Mouse (Mus musculus): ENCODE results near the gene Smtnl1. TPM values are rescaled to one million over a fixed set of nuclear protein-coding genes. Genes with fewer than 3 reads are reported as not detected.

Smtnl1 gene
- polyA plus RNA-seq, 1 experiment from 2014 or later: 0.50 TPM

DNA sequence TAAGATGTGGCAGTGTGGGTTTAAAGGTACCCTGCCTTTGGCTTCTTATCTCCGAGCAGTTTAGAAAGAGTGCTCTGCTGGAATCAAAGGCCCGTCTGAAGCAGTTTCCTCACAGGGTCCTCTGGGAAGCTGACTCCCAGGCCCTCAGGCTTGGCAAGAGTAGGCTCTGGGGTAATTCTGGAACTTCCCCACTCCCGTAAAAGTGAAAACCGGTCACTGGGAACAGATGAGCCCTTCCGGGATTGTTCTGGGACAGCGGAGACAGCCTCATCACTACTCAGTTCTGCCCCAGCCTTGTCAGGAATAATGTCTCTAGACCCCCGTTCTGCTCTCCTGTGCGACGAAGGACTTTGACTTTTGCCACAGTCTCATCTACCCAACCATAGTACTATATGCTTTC is 32.0 kb downstream of the Smtnl1 start:
- Histone ChIP-seq H3K4me1 (ENCODE audit: control insufficient read depth, low read depth, low read length) (peaks cover 17% of the 10 kb centered on the region), H3K4me3 (ENCODE audit: low read depth, low read length) (no peak overlapping the region), H3K27ac (ENCODE audit: low read length) (no peak overlapping the region), H3K9me3 (replicated peaks; ENCODE audit: control insufficient read depth, low read length) (peaks cover 6% of the 10 kb centered on the region; the same call in 1 of the 2 replicates), H3K9ac (ENCODE audit: low read depth, low read length) (no peak overlapping the region), H3K27me3 (ENCODE audit: control insufficient read depth, insufficient read depth, low read depth, low read length) (peaks cover 10% of the 10 kb centered on the region; the same call in 1 of the 2 replicates), H3K4me2 (ENCODE audit: low read depth, low read length) (no peak overlapping the region), H3K36me3 (ENCODE audit: control insufficient read depth, insufficient read depth) (no peaks in the 10 kb centered on the region)
- WGBS (ENCODE audit: insufficient replicate concordance): 57% methylated on average over 9 of the region's 9 CpGs
- no peak for ATAC-seq (ENCODE audit: low read depth)

DNA sequence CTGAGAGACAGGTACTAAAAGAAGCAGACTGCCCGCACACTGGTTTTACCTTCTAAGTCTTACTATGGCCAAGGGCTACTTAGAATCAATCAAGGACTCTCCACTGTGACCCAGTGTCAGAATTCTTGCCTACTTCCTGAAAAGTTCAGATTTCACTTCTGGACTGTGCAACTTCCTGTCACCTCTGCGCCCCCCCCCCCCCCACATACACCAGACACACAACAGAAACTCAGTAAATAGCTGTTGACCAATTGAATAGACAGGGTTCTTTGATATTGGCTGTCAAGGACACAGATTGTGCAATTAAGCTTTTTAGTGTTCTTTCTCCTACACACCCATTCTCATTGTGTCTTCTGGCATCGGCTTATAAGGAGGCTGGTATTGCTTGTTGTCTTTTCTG is 34.1 kb downstream of the Smtnl1 start:
- WGBS (ENCODE audit: insufficient replicate concordance): 47% methylated on average over 3 of the region's 3 CpGs
- Histone ChIP-seq H3K27me3 (ENCODE audit: control insufficient read depth, insufficient read depth, low read depth, low read length) (peaks cover 10% of the 10 kb centered on the region; the same call in 1 of the 2 replicates), H3K9ac (ENCODE audit: low read depth, low read length) (no peak overlapping the region)

GRCm38 (mm10) chr2:84783840-84784566 is 38.4 kb downstream of the Smtnl1 start:
- H3K4me2 ChIP-seq (ENCODE audit: low read depth, low read length): no peak overlapping the region
- 47% methylated on average over 3 of the region's 3 CpGs for WGBS (ENCODE audit: insufficient replicate concordance)
- H3K36me3 ChIP-seq (ENCODE audit: control insufficient read depth, insufficient read depth): no peaks in the 10 kb centered on the region
- H3K4me1 ChIP-seq (ENCODE audit: control insufficient read depth, low read depth, low read length): peaks cover 6% of the 10 kb centered on the region; the same call in 1 of the 2 replicates
- no peaks in the 10 kb centered on the region for H3K9me3 ChIP-seq (replicated peaks; ENCODE audit: control insufficient read depth, low read length)
- H3K4me3 ChIP-seq (ENCODE audit: low read depth, low read length): no peak overlapping the region
- no peak overlapping the region for H3K27ac ChIP-seq (ENCODE audit: low read length)
- no peak for ATAC-seq (ENCODE audit: low read depth)
- no peak overlapping the region for H3K9ac ChIP-seq (ENCODE audit: low read depth, low read length)
- H3K27me3 ChIP-seq (ENCODE audit: control insufficient read depth, insufficient read depth, low read depth, low read length): peaks cover 8% of the 10 kb centered on the region; the same call in 1 of the 2 replicates

More for the DNA sequence above, 34.1 kb downstream of the Smtnl1 start:
- H3K27ac ChIP-seq (ENCODE audit: low read length): no peak overlapping the region
- H3K9me3 ChIP-seq (replicated peaks; ENCODE audit: control insufficient read depth, low read length): no peaks in the 10 kb centered on the region
- no peaks in the 10 kb centered on the region for H3K36me3 ChIP-seq (ENCODE audit: control insufficient read depth, insufficient read depth)
- peaks cover 10% of the 10 kb centered on the region for H3K4me1 ChIP-seq (ENCODE audit: control insufficient read depth, low read depth, low read length)
- ATAC-seq (ENCODE audit: low read depth): no peak
- no peak overlapping the region for H3K4me2 ChIP-seq (ENCODE audit: low read depth, low read length)
- H3K4me3 ChIP-seq (ENCODE audit: low read depth, low read length): no peak overlapping the region

- H3K36me3 ChIP-seq (ENCODE audit: control insufficient read depth, insufficient read depth): no peaks in the 10 kb centered on the region
- H3K4me3 ChIP-seq (ENCODE audit: low read depth, low read length): no peak overlapping the region
- no peak for ATAC-seq (ENCODE audit: low read depth)
- H3K9me3 ChIP-seq (replicated peaks; ENCODE audit: control insufficient read depth, low read length): no peaks in the 10 kb centered on the region
- no peak overlapping the region for H3K9ac ChIP-seq (ENCODE audit: low read depth, low read length)
- H3K4me1 ChIP-seq (ENCODE audit: control insufficient read depth, low read depth, low read length): peaks cover 3% of the 10 kb centered on the region; the same call in 1 of the 2 replicates
- no peak overlapping the region for H3K4me2 ChIP-seq (ENCODE audit: low read depth, low read length)
- H3K27ac ChIP-seq (ENCODE audit: low read length): no peak overlapping the region
- peaks cover 14% of the 10 kb centered on the region for H3K27me3 ChIP-seq (ENCODE audit: control insufficient read depth, insufficient read depth, low read depth, low read length)
- 35% methylated on average over 1 of the region's 1 CpGs for WGBS (ENCODE audit: insufficient replicate concordance)
These were observed 39.1 kb downstream of the Smtnl1 start for GRCm38 (mm10) chr2:84783315-84783714.

DNA sequence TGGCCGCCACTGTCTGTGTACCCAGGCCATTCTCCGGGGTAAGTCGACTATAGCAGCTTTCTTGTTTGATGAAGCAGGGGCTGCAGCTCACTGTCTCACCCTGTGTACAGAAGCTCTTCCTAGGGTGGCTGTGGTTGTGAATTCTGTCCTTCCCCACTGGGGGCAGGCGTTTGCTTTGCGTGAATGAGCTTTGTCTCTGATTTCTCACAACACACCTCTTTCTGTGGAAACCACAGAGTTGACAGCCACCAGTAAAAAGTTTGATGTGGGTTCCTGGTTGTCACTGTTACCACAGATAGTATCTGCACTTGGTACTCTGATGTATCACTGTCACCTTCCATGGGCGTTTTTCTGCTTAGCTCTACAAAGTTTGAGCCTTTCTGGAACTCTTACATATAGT is 43.2 kb downstream of the Smtnl1 start:
- Histone ChIP-seq H3K27ac (ENCODE audit: low read length) (no peak overlapping the region), H3K4me1 (ENCODE audit: control insufficient read depth, low read depth, low read length) (no peaks in the 10 kb centered on the region; the same call in 1 of the 2 replicates), H3K4me3 (ENCODE audit: low read depth, low read length) (no peak overlapping the region), H3K36me3 (ENCODE audit: control insufficient read depth, insufficient read depth) (no peaks in the 10 kb centered on the region), H3K9me3 (replicated peaks; ENCODE audit: control insufficient read depth, low read length) (no peaks in the 10 kb centered on the region), H3K27me3 (ENCODE audit: control insufficient read depth, insufficient read depth, low read depth, low read length) (peaks cover 23% of the 10 kb centered on the region), H3K4me2 (ENCODE audit: low read depth, low read length) (no peak overlapping the region), H3K9ac (ENCODE audit: low read depth, low read length) (no peak overlapping the region)
- WGBS (ENCODE audit: insufficient replicate concordance): 27% methylated on average over 6 of the region's 6 CpGs
- no peak for ATAC-seq (ENCODE audit: low read depth)

- H3K27ac ChIP-seq (ENCODE audit: low read length): no peak overlapping the region
- H3K4me2 ChIP-seq (ENCODE audit: low read depth, low read length): no peak overlapping the region
- no peak for ATAC-seq (ENCODE audit: low read depth)
- no peaks in the 10 kb centered on the region for H3K36me3 ChIP-seq (ENCODE audit: control insufficient read depth, insufficient read depth)
- H3K27me3 ChIP-seq (ENCODE audit: control insufficient read depth, insufficient read depth, low read depth, low read length): peaks cover 29% of the 10 kb centered on the region
- H3K4me3 ChIP-seq (ENCODE audit: low read depth, low read length): no peak overlapping the region
- H3K9ac ChIP-seq (ENCODE audit: low read depth, low read length): no peak overlapping the region
- H3K9me3 ChIP-seq (replicated peaks; ENCODE audit: control insufficient read depth, low read length): no peaks in the 10 kb centered on the region
- no peaks in the 10 kb centered on the region; the same call in none of the 2 replicates for H3K4me1 ChIP-seq (ENCODE audit: control insufficient read depth, low read depth, low read length)
- 63% methylated on average over 3 of the region's 3 CpGs for WGBS (ENCODE audit: insufficient replicate concordance)
These were observed 44.7 kb downstream of the Smtnl1 start for GRCm38 (mm10) chr2:84777706-84778105.

DNA sequence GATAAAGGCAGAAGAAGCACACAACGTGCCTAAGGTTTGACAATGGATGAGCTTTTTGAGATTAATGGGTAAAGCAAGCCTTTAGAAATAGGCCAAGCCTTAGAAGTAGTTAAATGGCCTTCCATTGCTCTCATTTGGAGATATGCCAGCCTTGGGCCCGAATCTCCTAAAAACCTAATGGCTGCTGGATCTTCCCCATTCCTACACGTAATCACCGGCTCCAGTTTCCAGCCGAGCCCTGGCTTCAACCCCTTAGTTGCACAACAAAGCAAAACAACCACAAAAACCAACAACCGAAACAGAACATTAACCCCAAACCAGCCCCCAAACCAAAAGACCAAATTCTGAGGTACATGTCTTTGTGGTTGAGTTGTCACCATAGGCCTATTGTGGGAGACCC is 46.8 kb downstream of the Smtnl1 start:
- Histone ChIP-seq H3K27me3 (ENCODE audit: control insufficient read depth, insufficient read depth, low read depth, low read length) (peaks cover 29% of the 10 kb centered on the region), H3K27ac (ENCODE audit: low read length) (no peak overlapping the region), H3K36me3 (ENCODE audit: control insufficient read depth, insufficient read depth) (no peaks in the 10 kb centered on the region), H3K4me3 (ENCODE audit: low read depth, low read length) (no peak overlapping the region), H3K9me3 (replicated peaks; ENCODE audit: control insufficient read depth, low read length) (no peaks in the 10 kb centered on the region), H3K4me1 (ENCODE audit: control insufficient read depth, low read depth, low read length) (no peaks in the 10 kb centered on the region; the same call in none of the 2 replicates), H3K4me2 (ENCODE audit: low read depth, low read length) (no peak overlapping the region), H3K9ac (ENCODE audit: low read depth, low read length) (no peak overlapping the region)
- ATAC-seq (ENCODE audit: low read depth): no peak
- WGBS (ENCODE audit: insufficient replicate concordance): 55% methylated on average over 6 of the region's 6 CpGs

DNA sequence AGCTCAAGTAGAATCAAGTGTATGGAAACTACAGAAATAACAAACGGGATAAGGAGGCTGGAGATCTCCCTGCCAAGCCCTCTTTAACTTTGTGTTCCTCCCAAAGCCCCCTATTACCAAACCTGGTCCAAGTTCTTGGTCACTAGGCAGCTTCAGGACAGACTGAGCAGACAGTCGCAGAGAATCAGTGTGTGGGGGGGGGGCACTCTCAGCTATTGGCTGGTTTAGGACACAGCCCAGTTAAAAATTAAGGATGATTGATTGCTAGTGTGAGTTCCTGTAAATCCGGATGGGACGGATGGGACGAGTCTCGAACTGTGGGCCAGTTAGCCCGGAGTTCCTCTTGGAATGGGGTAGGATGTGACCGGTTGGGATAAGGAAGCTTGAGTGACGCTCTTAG is 47.2 kb downstream of the Smtnl1 start, which contains the start of gene Serping1:
TSS of gene Serping1 (minus strand) at position 204 of the 400 bp plus-strand sequence.
- Histone ChIP-seq H3K4me1 (ENCODE audit: control insufficient read depth, low read depth, low read length) (no peaks in the 10 kb centered on the region; the same call in none of the 2 replicates), H3K27me3 (ENCODE audit: control insufficient read depth, insufficient read depth, low read depth, low read length) (peaks cover 29% of the 10 kb centered on the region), H3K27ac (ENCODE audit: low read length) (no peak within 1 kb of the TSS), H3K36me3 (ENCODE audit: control insufficient read depth, insufficient read depth) (no peaks in the 10 kb centered on the region), H3K9ac (ENCODE audit: low read depth, low read length) (no peak within 1 kb of the TSS), H3K9me3 (replicated peaks; ENCODE audit: control insufficient read depth, low read length) (no peaks in the 10 kb centered on the region), H3K4me3 (ENCODE audit: low read depth, low read length) (peak within 1 kb of the TSS; percentile 23), H3K4me2 (ENCODE audit: low read depth, low read length) (peak within 1 kb of the TSS; percentile 15)
- 64% methylated on average over 9 of the region's 9 CpGs for WGBS (ENCODE audit: insufficient replicate concordance)
- ATAC-seq (ENCODE audit: low read depth): peak; percentile 78

DNA sequence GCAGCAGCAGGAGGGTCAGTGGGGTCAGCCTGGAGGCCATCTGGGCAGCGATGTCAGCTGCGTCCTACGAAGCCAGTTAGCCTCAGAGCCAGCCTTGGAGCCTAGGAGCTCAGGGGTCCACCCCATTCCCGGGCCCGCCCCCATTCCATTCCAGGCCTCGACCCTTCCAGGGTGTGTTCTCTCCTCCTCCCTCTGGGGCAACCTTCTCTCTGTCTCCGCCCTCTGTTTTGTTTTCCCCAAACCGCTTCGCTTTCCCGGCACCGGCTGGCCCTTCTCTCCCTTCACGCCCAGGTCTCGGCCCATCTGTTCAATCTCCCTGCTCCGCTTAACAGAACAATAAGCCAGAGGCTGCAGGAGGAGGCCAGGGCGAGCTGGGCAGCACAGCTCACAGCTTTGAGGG is 47.7 kb downstream of the Smtnl1 start:
- ATAC-seq (ENCODE audit: low read depth): peak; percentile 79
- H3K36me3 ChIP-seq (ENCODE audit: control insufficient read depth, insufficient read depth): no peaks in the 10 kb centered on the region
- H3K9ac ChIP-seq (ENCODE audit: low read depth, low read length): no peak overlapping the region
- H3K4me2 ChIP-seq (ENCODE audit: low read depth, low read length): peak overlapping the region; percentile 15
- H3K4me1 ChIP-seq (ENCODE audit: control insufficient read depth, low read depth, low read length): no peaks in the 10 kb centered on the region; the same call in none of the 2 replicates
- WGBS (ENCODE audit: insufficient replicate concordance): 24% methylated on average over 15 of the region's 15 CpGs
- H3K9me3 ChIP-seq (replicated peaks; ENCODE audit: control insufficient read depth, low read length): no peaks in the 10 kb centered on the region
- no peak overlapping the region for H3K27ac ChIP-seq (ENCODE audit: low read length)
- H3K4me3 ChIP-seq (ENCODE audit: low read depth, low read length): peak overlapping the region; percentile 23
- H3K27me3 ChIP-seq (ENCODE audit: control insufficient read depth, insufficient read depth, low read depth, low read length): peaks cover 29% of the 10 kb centered on the region
